24 mouse cellular contexts compared by ENCODE assay signal in genomic region chr4:17646712-17647111, GRCm38 (mm10).
DNase-seq lines count a peak whose midpoint lies in the region; ATAC-seq and TF ChIP-seq lines count a peak whose summit lies in the region.
"Had no signal": no experiment of that assay in that cellular context is flagged by ENCODE, and none has a peak within 500 bp of the region (broad histone marks: within the 10 kb centered on the region; RNA-seq: fewer than 3 reads in every experiment).

No protein-coding gene starts in this region.

- DNase-seq in 3T3-L1 (ENCODE audit: low read depth, low spot score) = peak; percentile 69
- peak; percentile 24 for DNase-seq in Muller cell, postnatal 12 days (ENCODE audit: inconsistent ontology term)
- no peak for DNase-seq in lung, postnatal 0 days (ENCODE audit: low spot score)
- DNase-seq in cerebellum, adult 9-11 months = no peak
- no peak for DNase-seq in urinary bladder, postnatal 14 days (ENCODE audit: low spot score)
- DNase-seq: adrenal gland, adult 8-10 months; adrenal gland, postnatal 14 days; adrenal gland, postnatal 36 days; cerebellum, adult 11-12 months; cerebellum, adult 2 months; cerebellum, adult 9-10 months; cerebellum, postnatal 14 days; cerebellum, postnatal 36 days; embryo, embryonic 11 days; forebrain, postnatal 0 days had no signal

- ATAC-seq in lung, postnatal 0 days = no peak
- ATAC-seq: CD4-positive, CD25-positive, alpha-beta regulatory T cell, adult 4 months; forebrain, embryonic 13.5 days; forebrain, embryonic 15.5 days; forebrain, postnatal 0 days had no signal

- no peak for TF ChIP-seq POLR2A in myocyte (IDR thresholded peaks at IDR 0.05; ENCODE audit: insufficient read length, low read depth)

- H3K27ac ChIP-seq in lung, postnatal 0 days (ENCODE audit: low read length) = no peak overlapping the region
- H3K27ac ChIP-seq: embryonic facial prominence, embryonic 13.5 days; embryonic facial prominence, embryonic 15.5 days; forebrain, embryonic 13.5 days; forebrain, embryonic 15.5 days had no signal

- no peak overlapping the region for H3K4me3 ChIP-seq in myocyte
- H3K4me3 ChIP-seq in lung, postnatal 0 days (ENCODE audit: low read depth, low read length) = no peak overlapping the region
- H3K4me3 ChIP-seq: embryonic facial prominence, embryonic 13.5 days; embryonic facial prominence, embryonic 15.5 days; erythroblast, embryonic 14.5 days; forebrain, embryonic 13.5 days; forebrain, embryonic 15.5 days had no signal

- H3K36me3 ChIP-seq in myocyte (ENCODE audit: control insufficient read depth, insufficient read depth) = no peaks in the 10 kb centered on the region
- no peaks in the 10 kb centered on the region for H3K36me3 ChIP-seq in lung, postnatal 0 days (ENCODE audit: insufficient read depth, low read length)
- H3K36me3 ChIP-seq: embryonic facial prominence, embryonic 13.5 days; embryonic facial prominence, embryonic 15.5 days; forebrain, embryonic 15.5 days; G1E had no signal

- H3K79me2 ChIP-seq in myocyte (ENCODE audit: control insufficient read depth, insufficient read depth) = no peaks in the 10 kb centered on the region

- H3K27me3 ChIP-seq in myocyte (ENCODE audit: control insufficient read depth, insufficient read depth, insufficient read length) = no peaks in the 10 kb centered on the region
- H3K27me3 ChIP-seq in lung, postnatal 0 days (replicated peaks; ENCODE audit: insufficient read depth, low read length) = no peaks in the 10 kb centered on the region
- H3K27me3 ChIP-seq: CH12.LX; embryonic facial prominence, embryonic 13.5 days; embryonic facial prominence, embryonic 15.5 days; forebrain, embryonic 13.5 days; forebrain, embryonic 15.5 days had no signal

- H3K4me1 ChIP-seq in lung, postnatal 0 days (ENCODE audit: insufficient read depth, low read depth, low read length) = no peaks in the 10 kb centered on the region
- H3K4me1 ChIP-seq: embryonic facial prominence, embryonic 13.5 days; embryonic facial prominence, embryonic 15.5 days; forebrain, embryonic 13.5 days; forebrain, embryonic 15.5 days had no signal

- TF ChIP-seq EP300 in lung, postnatal 0 days (IDR thresholded peaks at IDR 0.05) = no peak

- TF ChIP-seq CTCF in lung, postnatal 0 days (IDR thresholded peaks at IDR 0.05) = no peak

- no peak overlapping the region for H3ac ChIP-seq in myocyte (ENCODE audit: control insufficient read depth, insufficient read length)

- no peak overlapping the region for H3K4me2 ChIP-seq in myocyte (ENCODE audit: low read depth)
- H3K4me2 ChIP-seq in lung, postnatal 0 days (replicated peaks; ENCODE audit: low read depth, low read length) = no peak overlapping the region
- H3K4me2 ChIP-seq: embryonic facial prominence, embryonic 13.5 days; embryonic facial prominence, embryonic 15.5 days; forebrain, embryonic 13.5 days; forebrain, embryonic 15.5 days had no signal

- no peaks in the 10 kb centered on the region for H3K9me3 ChIP-seq in lung, postnatal 0 days (ENCODE audit: low read length)
- H3K9me3 ChIP-seq: embryonic facial prominence, embryonic 13.5 days; embryonic facial prominence, embryonic 15.5 days; forebrain, embryonic 13.5 days; forebrain, embryonic 15.5 days; G1E had no signal

- no peak overlapping the region for H3K9ac ChIP-seq in lung, postnatal 0 days (replicated peaks; ENCODE audit: low read depth)
- H3K9ac ChIP-seq: embryonic facial prominence, embryonic 13.5 days; embryonic facial prominence, embryonic 15.5 days; forebrain, embryonic 13.5 days; forebrain, embryonic 15.5 days; forebrain, postnatal 0 days had no signal

TF ChIP-seq in myocyte, 11 proteins besides CTCF, POLR2A, EP300 and RAD21:
- no peak for TF ChIP-seq USF1 (IDR thresholded peaks at IDR 0.05; ENCODE audit: low read depth)
- no peak for TF ChIP-seq MYOD1 (IDR thresholded peaks at IDR 0.05; ENCODE audit: control insufficient read depth in 1 of 3, insufficient read length in 2 of 3, low read depth in 2 of 3)
- peak; percentile 78; the same call in 1 of the 2 replicates for TF ChIP-seq CEBPB (IDR thresholded peaks at IDR 0.05; ENCODE audit: insufficient read depth, poor library complexity, severe bottlenecking)

Comparison
In these comparisons a context has a peak if more than half of its experiments do, and no peak if none do; other contexts are left out.
1. DNase-seq: peak in 3T3-L1 (single experiment) and Muller cell, postnatal 12 days (single experiment); none in lung, postnatal 0 days (single experiment), cerebellum, adult 9-11 months (single experiment) and urinary bladder, postnatal 14 days (single experiment).